Mouse (Mus musculus) kidney, postnatal 25 days (tissue): ENCODE measurements around the gene Rab3b.
A peak's percentile ranks its signal among the peaks of the same experiment; 100 is the strongest.

Experiments used
- DNase-seq, 2 experiments: peaks; one replicate each; pipeline ENCODE4 v3.0.0; 2021; ENCODE audit warnings: mixed read lengths in 2 of 2

Rab3b gene

GRCm38 (mm10) chr4:108959696-108960095 is 80.8 kb downstream of the Rab3b start:
- no peak for DNase-seq

- DNase-seq: no peak
Measured at GRCm38 (mm10) chr4:108960619-108961460, 82.0 kb downstream of the Rab3b start.

- DNase-seq: no peak
Measured at GRCm38 (mm10) chr4:108963017-108963416, 84.2 kb downstream of the Rab3b start.

- DNase-seq: no peak
Measured at GRCm38 (mm10) chr4:108969517-108969916, 90.7 kb downstream of the Rab3b start.

GRCm38 (mm10) chr4:108971054-108971453 is 92.2 kb downstream of the Rab3b start:
- DNase-seq: no peak

GRCm38 (mm10) chr4:108976458-108977071 is 97.7 kb downstream of the Rab3b start:
- DNase-seq: peak; percentile 54 to 67

GRCm38 (mm10) chr4:108986833-108987472 is 108.1 kb downstream of the Rab3b start:
- DNase-seq: no peak

GRCm38 (mm10) chr4:108987473-108987842 is 108.6 kb downstream of the Rab3b start:
- DNase-seq: no peak

GRCm38 (mm10) chr4:108989430-108989829 is 110.6 kb downstream of the Rab3b start:
- DNase-seq: no peak

- no peak for DNase-seq
Measured at GRCm38 (mm10) chr4:108990032-108990431, 111.2 kb downstream of the Rab3b start.

GRCm38 (mm10) chr4:108990571-108990970 is 111.7 kb downstream of the Rab3b start:
- no peak for DNase-seq

- no peak for DNase-seq
Measured at GRCm38 (mm10) chr4:108991811-108992210, 112.9 kb downstream of the Rab3b start.
